Mouse (Mus musculus): ENCODE data around the gene Rab11fip3.

GRCm38 (mm10) chr17:25962413-25962905 lies 106.9 kb downstream of the Rab11fip3 start:
- TF ChIP-seq MAFK (IDR thresholded peaks at IDR 0.05; ENCODE audit: insufficient read depth, low read depth, low read length): no peak
- TF ChIP-seq CHD2 (IDR thresholded peaks at IDR 0.05; ENCODE audit: low read depth, low read length): no peak
- TF ChIP-seq ZNF384 (IDR thresholded peaks at IDR 0.05; ENCODE audit: low read depth, low read length): no peak
